Mouse (Mus musculus) macrophage (primary cell): ENCODE data around the gene Tyw1. TPM values are rescaled to one million over a fixed set of nuclear protein-coding genes. Genes with fewer than 3 reads are reported as not detected.

Experiments used
- H3K27ac ChIP-seq: fragments of 350-480 bp; formaldehyde crosslinking; 2 replicates; pipeline ENCODE4 v1.9.0; 2021
- H3K36me3 ChIP-seq: fragments of 350-480 bp; formaldehyde crosslinking; 2 replicates; pipeline ENCODE4 v1.9.0; 2021; ENCODE audit errors: inconsistent target
- H3K4me3 ChIP-seq: fragments of 350-480 bp; formaldehyde crosslinking; 2 replicates; pipeline ENCODE4 v1.9.0; 2021; ENCODE audit errors: inconsistent target
- H3K79me2 ChIP-seq: fragments of 350-480 bp; formaldehyde crosslinking; 2 replicates; pipeline ENCODE4 v1.9.0; 2021; ENCODE audit errors: inconsistent target
- WGBS: methylation state at CpG from one replicate; pipeline ENCODE4 v1.1.7; 2026; ENCODE audit warnings: inconsistent platforms; ENCODE audit not compliant: missing documents; 5-methylcytosine and 5-hydroxymethylcytosine counted together
- polyA plus RNA-seq: library from polyadenylated mRNA; stranded (reverse); fragments of 250-400 nt; gene quantifications from 3 replicates; pipeline ENCODE4 v1.2.4, GENCODE M21; 2018; ENCODE audit warnings: inconsistent platforms

Gene Tyw1
- polyA plus RNA-seq, 1 experiment from 2014 or later: 7.9 TPM

- Histone ChIP-seq H3K27ac (no peak overlapping the region), H3K36me3 (peaks cover 4% of the 10 kb centered on the region; the same call in 1 of the 2 replicates), H3K4me3 (no peak overlapping the region), H3K79me2 (no peaks in the 10 kb centered on the region)
- WGBS: 76% methylated on average over 7 of the region's 7 CpGs
These were observed 89.6 kb downstream of the Tyw1 start for GRCm38 (mm10) chr5:130344999-130345398.

DNA sequence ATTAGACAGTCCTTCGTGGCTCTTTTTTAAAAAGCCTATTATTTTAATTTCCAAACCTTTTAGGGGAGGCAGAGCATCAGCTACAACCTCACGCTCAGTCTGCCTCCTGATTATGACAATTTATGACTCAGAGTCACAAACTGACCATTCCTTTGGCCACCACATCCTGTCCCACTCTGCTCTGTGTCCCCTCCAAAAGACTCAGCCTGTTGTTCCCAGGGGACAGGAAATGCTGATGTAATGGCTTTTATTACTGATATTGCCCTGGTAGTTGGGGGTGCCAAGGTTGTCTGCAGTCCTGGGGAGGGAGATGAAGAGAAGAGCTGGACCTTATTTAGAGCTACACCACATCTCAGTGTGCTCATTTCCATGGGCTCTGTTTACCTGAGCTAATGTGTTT lies 90.5 kb downstream of the Tyw1 start:
- H3K79me2 ChIP-seq: no peaks in the 10 kb centered on the region
- 75% methylated on average over 2 of the region's 2 CpGs for WGBS
- H3K4me3 ChIP-seq: no peak overlapping the region
- H3K27ac ChIP-seq: no peak overlapping the region
- 0 out of 2 replicates have a peak, but pooled peaks cover 1% of the 10 kb centered on the region for H3K36me3 ChIP-seq

DNA sequence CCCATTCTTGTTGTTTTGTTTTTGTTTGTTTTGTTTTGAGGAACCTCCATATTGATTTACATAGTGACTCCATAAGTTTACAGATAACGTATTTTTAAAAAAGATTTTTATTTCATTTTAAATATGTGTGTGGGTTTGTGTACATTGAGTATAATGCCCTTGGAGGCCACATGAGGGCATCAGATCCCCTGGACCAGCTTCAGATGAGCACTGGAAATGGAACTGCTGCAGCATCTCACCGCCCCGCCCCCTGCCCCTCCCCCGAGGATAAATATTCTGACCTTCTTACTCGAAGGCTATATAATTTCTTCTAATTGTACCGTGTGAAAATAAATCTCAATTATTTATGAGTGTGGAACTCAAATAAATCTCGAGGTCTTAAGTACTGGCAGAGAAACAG lies 99.8 kb downstream of the Tyw1 start:
- 74% methylated on average over 6 of the region's 7 CpGs for whole genome bisulfite sequencing
- Histone ChIP-seq H3K36me3 (no peaks in the 10 kb centered on the region), H3K27ac (no peak overlapping the region), H3K4me3 (no peak overlapping the region), H3K79me2 (no peaks in the 10 kb centered on the region)

GRCm38 (mm10) chr5:130363111-130363510 lies 107.7 kb downstream of the Tyw1 start:
- Histone ChIP-seq H3K27ac (no peak overlapping the region), H3K79me2 (no peaks in the 10 kb centered on the region), H3K36me3 (no peaks in the 10 kb centered on the region), H3K4me3 (no peak overlapping the region)
- WGBS: 68% methylated on average over 4 of the region's 4 CpGs

DNA sequence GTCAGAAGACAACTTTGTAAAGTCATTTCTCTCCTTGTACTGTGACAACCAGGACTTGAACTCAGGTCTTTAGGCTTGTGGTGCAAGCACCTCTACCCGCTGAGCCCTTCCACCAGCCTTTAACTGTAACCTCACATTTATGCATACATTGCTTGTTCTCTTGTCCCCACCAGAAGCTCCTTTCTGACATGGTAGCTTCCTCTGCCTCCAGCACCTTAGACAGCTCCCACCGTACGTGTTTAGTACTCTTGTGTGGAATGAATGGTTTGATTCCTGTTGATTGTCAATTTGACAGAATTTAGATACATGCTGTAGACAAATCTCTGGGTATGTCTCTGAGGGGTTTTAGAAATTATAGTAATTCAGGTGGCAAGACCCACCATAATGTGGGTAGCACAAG lies 108.4 kb downstream of the Tyw1 start:
- H3K27ac ChIP-seq: no peak overlapping the region
- no peaks in the 10 kb centered on the region for H3K36me3 ChIP-seq
- H3K4me3 ChIP-seq: no peak overlapping the region
- H3K79me2 ChIP-seq: no peaks in the 10 kb centered on the region
- WGBS: 41% methylated on average over 3 of the region's 3 CpGs

DNA sequence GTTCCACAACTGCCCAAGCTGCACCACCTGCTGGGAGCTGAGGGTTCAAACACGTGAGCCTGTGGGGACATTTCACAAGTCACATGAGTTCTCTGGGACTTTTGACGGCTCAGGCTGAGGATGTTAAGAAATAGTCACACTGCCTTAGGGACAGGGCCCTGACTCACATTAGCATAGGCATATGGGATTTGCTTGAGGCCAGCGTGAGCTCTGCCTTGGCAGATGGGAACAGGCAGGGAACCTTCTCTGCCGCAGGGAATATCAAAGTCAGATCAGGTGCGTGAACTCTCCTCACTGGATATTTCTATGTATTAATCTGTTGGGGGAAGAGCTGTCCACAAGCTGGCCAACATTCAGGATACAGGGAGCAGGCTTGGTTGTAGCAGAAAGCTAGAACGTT lies 112.8 kb downstream of the Tyw1 start:
- WGBS: 81% methylated on average over 6 of the region's 6 CpGs
- H3K79me2 ChIP-seq: no peaks in the 10 kb centered on the region
- no peak overlapping the region for H3K27ac ChIP-seq
- no peaks in the 10 kb centered on the region for H3K36me3 ChIP-seq
- H3K4me3 ChIP-seq: no peak overlapping the region

DNA sequence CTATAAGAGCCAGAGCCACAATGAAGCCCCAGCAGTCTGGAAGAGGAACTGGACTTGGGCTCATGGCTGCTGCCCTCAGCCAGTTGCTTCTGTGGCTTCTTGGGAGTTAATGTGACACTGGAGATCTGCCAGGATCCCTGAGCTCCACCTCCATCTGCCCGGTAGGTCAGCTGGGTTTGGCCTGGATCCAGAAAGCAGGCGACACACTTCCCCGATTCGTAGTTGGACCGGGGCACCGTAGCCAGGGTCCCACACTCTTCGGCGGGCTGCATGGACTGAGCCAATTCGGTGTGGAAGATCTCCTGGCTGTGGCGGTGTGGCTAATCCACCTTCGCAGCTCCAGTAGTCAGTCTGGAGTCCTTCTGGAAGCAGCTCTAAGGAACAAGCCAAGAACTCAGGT lies 113.8 kb downstream of the Tyw1 start, which contains the start of gene Caln1:
Caln1 (plus strand) TSS at position 219 of the 400 bp plus-strand sequence.
- Histone ChIP-seq H3K4me3 (no peak within 1 kb of the TSS), H3K36me3 (no peaks in the 10 kb centered on the region), H3K79me2 (no peaks in the 10 kb centered on the region), H3K27ac (no peak within 1 kb of the TSS)
- WGBS: 70% methylated on average over 11 of the region's 11 CpGs

- no peaks in the 10 kb centered on the region for H3K79me2 ChIP-seq
- WGBS: 93% methylated on average over 3 of the region's 3 CpGs
- no peak overlapping the region for H3K4me3 ChIP-seq
- H3K27ac ChIP-seq: no peak overlapping the region
- no peaks in the 10 kb centered on the region for H3K36me3 ChIP-seq
These were observed 120.0 kb downstream of the Tyw1 start for GRCm38 (mm10) chr5:130375411-130375810.

GRCm38 (mm10) chr5:130384222-130384912 lies 128.9 kb downstream of the Tyw1 start, which contains the start of gene A330070K13Rik:
Gene A330070K13Rik (minus strand): TSS chr5:130384631.
- 11% methylated on average over 13 of the region's 13 CpGs for WGBS
- Histone ChIP-seq H3K27ac (no peak within 1 kb of the TSS), H3K79me2 (no peaks in the 10 kb centered on the region), H3K36me3 (no peaks in the 10 kb centered on the region), H3K4me3 (no peak within 1 kb of the TSS)

GRCm38 (mm10) chr5:130386418-130386817 lies 131.0 kb downstream of the Tyw1 start:
- H3K4me3 ChIP-seq: no peak overlapping the region
- 92% methylated on average over 7 of the region's 7 CpGs for WGBS

More at GRCm38 (mm10) chr5:130386418-130386817, 131.0 kb downstream of the Tyw1 start:
- Histone ChIP-seq H3K79me2 (no peaks in the 10 kb centered on the region), H3K36me3 (no peaks in the 10 kb centered on the region), H3K27ac (no peak overlapping the region)

Other genes starting within 250 kb of the Tyw1 start
- gene Asl, start 226.4 kb upstream of the Tyw1 start, polyA plus RNA-seq: 33.6 to 39.7 TPM (median 34.1 TPM) in 3 replicates
- 28.9 to 33.0 TPM (median 32.1 TPM) in 3 replicates for gene Crcp, start 226.3 kb upstream of the Tyw1 start, polyA plus RNA-seq
- 11.0 to 26.4 TPM (median 21.7 TPM) in 3 replicates for gene Tpst1, start 182.3 kb upstream of the Tyw1 start, polyA plus RNA-seq
- gene Kctd7, start 110.8 kb upstream of the Tyw1 start, polyA plus RNA-seq: 1.4 to 5.4 TPM (median 3.3 TPM) in 3 replicates
- gene Rabgef1, start 83.8 kb upstream of the Tyw1 start, polyA plus RNA-seq: 25.9 to 31.2 TPM (median 30.9 TPM) in 3 replicates
- 32.3 to 42.3 TPM (median 35.1 TPM) in 3 replicates for gene Tmem248, start 38.5 kb upstream of the Tyw1 start, polyA plus RNA-seq
- gene Sbds, start 89 bp upstream of the Tyw1 start, polyA plus RNA-seq: 67.5 to 110 TPM (median 70.4 TPM) in 3 replicates
- gene Caln1, start 113.8 kb downstream of the Tyw1 start, polyA plus RNA-seq: not detected in 3 replicates
- not detected in 3 replicates for gene A330070K13Rik, start 129.0 kb downstream of the Tyw1 start, polyA plus RNA-seq